Mouse (Mus musculus): ENCODE measurements around the gene Coq8b.

Gene Coq8b

GRCm38 (mm10) chr7:27230781-27231180 lies 2.0 kb upstream of the Coq8b start:
- no peak for DNase-seq

GRCm38 (mm10) chr7:27231693-27232331 lies 1.0 kb upstream of the Coq8b start:
- DNase-seq, result no peak

DNA sequence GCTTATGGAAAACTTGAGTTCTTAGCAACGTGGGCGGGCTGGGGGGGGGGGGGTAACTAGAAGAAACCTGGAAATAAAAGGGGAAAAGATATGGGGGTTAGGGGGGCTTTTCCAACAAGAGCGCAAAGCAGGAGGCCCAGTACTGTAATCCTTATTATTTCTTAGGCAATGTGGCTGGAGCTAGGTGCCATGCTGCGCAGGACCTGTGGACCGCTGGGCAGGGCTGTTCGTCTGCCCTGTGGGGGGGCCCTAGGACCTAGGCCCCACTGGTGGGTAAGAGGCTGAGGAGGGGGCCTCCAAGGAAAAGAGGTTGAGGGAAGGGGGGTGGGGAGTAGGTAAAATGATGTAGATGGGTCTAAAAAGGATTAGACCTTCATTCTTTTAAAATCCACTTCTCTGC lies 477 bp downstream of the Coq8b start:
- DNase-seq, result no peak

DNA sequence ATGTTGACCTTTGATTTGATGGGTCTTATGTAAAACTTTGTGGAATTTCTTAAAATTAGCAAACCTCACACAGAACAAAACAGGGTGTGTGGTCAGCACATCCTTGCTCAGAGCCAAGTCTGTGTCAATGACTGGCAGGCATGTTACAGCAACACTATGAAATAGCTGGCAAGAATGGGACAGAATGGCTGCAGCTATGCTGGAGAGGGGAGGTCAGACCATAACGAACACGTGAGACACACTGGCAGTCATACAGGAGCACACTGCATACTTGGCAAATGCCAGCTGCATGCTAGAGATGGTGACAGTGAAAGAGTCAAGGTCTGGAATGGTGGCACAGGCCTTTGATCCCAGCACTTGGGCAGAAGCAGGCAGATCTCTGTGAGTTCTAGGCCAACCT lies 2.9 kb downstream of the Coq8b start:
- no peak for DNase-seq

- no peak for DNase-seq
Observed at GRCm38 (mm10) chr7:27237527-27237926, 4.7 kb downstream of the Coq8b start.

GRCm38 (mm10) chr7:27238568-27238967 lies 5.7 kb downstream of the Coq8b start:
- no peak for DNase-seq

- DNase-seq, result no peak
Observed at GRCm38 (mm10) chr7:27243211-27243610, 10.4 kb downstream of the Coq8b start.

GRCm38 (mm10) chr7:27244088-27244487 lies 11.3 kb downstream of the Coq8b start:
- DNase-seq, result peak; percentile 22

GRCm38 (mm10) chr7:27249146-27249545 lies 16.3 kb downstream of the Coq8b start:
- DNase-seq, result peak; percentile 36

DNA sequence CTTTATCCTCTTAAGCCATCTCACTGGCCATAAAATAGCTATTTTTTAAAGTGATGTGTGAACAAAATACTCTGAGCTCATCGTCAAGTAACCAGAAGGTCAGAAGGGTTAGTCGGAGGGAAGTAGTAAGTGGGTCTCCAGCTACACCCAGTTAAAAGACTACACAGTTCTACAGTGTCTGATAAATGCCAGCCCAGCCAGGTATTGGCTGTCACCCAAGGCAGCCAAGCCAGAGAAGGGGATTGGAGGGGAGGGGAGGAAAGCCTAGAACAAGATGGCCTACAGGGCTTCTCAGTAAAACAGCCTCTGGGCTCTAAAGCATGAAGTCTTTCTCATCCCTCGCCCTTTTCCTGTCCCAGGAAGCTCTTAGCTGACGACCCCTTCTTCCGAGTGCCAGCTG lies 17.1 kb downstream of the Coq8b start:
- no peak for DNase-seq

DNA sequence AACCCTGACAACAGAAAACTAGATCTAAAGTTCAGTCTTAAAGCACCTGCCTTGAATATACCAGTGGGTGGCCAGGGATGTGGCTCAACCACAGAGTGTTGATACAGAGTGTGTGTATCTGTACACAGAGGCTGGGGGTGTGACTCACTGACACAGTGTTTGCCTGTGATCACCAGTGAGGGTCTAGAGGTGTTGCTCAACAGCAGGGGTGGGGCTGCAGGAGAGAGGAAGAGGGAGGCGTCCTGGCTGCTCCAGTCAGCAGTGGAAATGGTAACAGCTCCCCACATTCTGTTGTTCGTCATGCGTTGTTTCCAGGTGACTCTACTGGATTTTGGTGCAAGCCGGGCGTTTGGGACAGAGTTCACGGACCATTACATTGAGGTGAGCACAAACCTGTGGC lies 19.1 kb downstream of the Coq8b start:
- DNase-seq, result no peak

GRCm38 (mm10) chr7:27255721-27256120 lies 22.9 kb downstream of the Coq8b start:
- DNase-seq, result no peak

- no peak for DNase-seq
Observed at GRCm38 (mm10) chr7:27257046-27257851, 24.4 kb downstream of the Coq8b start.

DNA sequence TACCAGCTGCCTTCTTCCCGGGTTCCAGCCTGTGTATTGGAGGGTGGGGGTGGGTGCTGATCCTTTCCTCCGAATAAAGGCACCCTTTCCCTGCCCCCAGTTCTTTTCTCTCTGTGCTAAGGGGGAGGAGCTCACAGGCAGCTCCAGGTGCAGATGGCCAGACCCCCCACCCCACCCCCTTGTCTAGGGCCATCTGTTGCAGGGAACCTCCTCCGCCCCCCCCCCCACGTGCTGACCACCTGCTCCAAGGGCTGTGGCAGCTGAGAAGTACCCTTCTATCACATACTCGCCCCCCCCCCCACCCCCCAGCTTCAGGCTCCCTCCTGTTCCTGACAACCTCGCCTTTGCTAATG lies 25.0 kb downstream of the Coq8b start:
- DNase-seq, result no peak

DNA sequence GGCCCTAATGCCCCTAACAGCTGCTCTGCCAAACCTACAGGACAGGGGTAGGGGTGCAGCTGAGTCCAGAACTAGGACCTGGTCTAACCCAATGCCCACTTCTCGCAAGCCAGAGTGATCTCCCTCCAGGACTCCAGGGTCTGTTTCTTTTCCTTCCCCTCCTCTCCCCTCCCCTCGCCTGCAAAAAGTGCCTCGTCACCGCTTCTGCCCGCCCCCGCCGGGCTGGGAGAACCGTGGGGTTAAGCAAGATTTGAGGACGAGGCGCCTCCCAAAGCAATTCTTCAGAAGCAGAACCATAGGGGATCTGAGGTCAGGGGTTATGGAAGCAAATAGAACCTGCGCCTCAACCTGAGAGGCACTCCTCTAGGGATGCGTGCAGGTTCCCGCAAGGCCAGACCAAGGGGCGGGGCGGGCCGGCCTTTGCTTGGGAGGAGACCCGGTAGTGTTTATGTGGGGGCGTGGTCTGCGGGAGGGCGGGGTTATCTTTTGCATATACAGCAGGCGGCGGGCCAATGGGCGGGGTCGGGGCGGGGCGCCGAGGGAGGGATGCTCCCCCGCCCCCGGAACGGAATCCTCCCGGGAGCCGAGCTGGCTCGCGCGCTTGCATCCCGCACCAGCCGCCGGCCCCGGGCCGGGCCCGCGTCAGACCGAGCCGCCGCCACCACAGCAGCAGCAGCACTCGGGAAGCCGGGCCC lies 25.5 kb downstream of the Coq8b start, which contains the start of gene Numbl:
Gene Numbl (plus strand): TSS at position 229 of the 695 bp plus-strand sequence.
- DNase-seq, result peak; percentile 91

DNA sequence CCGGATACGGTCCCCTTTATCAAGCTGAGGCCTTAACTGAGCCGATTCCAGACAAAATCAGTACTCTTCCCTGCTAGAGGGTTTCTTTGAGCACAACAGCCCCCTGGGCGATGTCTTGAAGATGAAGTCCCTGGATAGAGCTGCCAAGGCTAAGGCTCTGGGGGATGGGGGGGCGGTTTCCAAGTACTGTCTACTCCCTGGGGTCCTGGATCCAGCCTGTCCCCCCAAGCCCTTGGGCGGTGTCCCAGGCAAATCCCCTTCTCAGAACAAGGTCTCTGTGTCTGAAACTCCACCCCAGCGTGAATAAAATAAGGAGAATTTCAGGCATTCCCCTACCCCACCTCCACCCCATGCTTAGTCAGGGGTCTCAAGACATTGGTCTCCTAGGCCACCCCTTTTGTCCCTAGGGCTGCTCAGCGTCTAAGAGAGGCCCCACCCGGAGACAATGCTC lies 26.5 kb downstream of the Coq8b start:
- no peak for DNase-seq

GRCm38 (mm10) chr7:27259771-27260170 lies 26.9 kb downstream of the Coq8b start:
- no peak for DNase-seq

- DNase-seq, result no peak
Observed at GRCm38 (mm10) chr7:27260856-27261255, 28.0 kb downstream of the Coq8b start.

GRCm38 (mm10) chr7:27261888-27262287 lies 29.1 kb downstream of the Coq8b start:
- DNase-seq, result no peak

GRCm38 (mm10) chr7:27264761-27265160 lies 31.9 kb downstream of the Coq8b start:
- no peak for DNase-seq

DNA sequence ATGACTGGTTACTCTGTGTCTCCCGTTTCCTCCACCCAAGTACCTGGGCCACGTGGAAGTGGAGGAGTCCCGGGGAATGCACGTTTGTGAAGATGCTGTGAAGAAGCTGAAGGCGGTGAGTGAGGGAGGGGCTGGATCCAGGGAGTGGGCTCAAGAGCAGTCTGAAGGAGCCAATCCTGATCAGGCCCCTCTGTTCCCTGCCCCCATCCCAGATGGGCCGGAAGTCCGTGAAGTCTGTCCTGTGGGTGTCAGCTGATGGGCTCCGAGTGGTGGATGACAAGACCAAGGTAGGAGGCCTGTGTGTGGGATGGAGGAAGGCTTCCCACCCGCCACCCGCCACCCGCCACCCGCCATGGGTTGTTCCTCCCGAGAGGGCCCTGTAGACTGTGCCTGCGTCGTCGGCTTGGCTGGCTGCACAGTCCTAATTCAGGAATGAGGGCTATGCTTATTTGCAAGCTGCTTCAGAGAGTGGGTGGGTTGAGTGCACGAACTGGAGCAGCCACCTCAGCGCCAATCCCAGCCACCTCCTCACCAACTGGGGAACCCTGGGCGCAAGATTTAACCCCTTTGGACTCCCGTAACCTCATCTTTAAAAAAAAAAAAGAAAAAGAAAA lies 33.8 kb downstream of the Coq8b start:
- no peak for DNase-seq

DNA sequence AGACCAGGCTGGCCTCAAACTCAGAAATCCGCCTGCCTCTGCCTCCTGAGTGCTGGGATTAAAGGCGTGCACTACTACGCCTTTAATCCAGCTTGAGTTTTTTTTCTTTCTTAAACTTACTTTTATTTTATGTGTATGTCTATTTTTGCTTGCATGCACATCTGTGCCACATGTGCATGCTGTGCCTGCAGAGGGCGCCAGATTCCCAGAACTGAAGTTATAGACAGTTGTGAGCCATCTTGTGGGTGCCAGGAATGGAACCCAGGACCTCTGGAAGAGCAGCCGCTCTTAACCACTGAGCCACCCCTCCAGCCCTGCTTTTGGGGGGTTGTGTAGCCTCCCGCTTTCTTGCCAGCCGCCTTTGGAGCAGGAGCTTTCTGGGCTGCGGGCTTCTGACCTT lies 38.6 kb downstream of the Coq8b start:
- DNase-seq, result no peak

- peak; percentile 30 for DNase-seq
Observed at GRCm38 (mm10) chr7:27273739-27274351, 41.0 kb downstream of the Coq8b start.
